Mouse (Mus musculus) spleen, adult 2 months (tissue): ENCODE results near the gene Nrxn3.

Experiments used
- CTCF ChIP-seq: fragments of 200-500 bp; IDR thresholded peaks from 2 replicates; pipeline ENCODE4 v1.5.1; 2011; ENCODE audit warnings: mild to moderate bottlenecking, inconsistent platforms; ENCODE audit not compliant: insufficient read depth, insufficient read length, insufficient replicate concordance; ENCODE audit errors: extremely low read depth
- POLR2A ChIP-seq: fragments of 200-500 bp; IDR thresholded peaks from 2 replicates; pipeline ENCODE4 v1.6.1; 2011; ENCODE audit warnings: low read depth, low read length, inconsistent platforms

GRCm38 (mm10) chr12:90196161-90196560 is 1473.5 kb downstream of the Nrxn3 start:
- TF ChIP-seq POLR2A, result no peak
- TF ChIP-seq CTCF, result no peak
